Mouse (Mus musculus) urinary bladder, postnatal 10 days (tissue): Measurements from ENCODE around the gene Ror1.
A peak's percentile ranks its signal among the peaks of the same experiment; 100 is the strongest.

ENCODE experiments used
- DNase-seq: peaks from one replicate; pipeline ENCODE4 v3.0.0; 2022; ENCODE audit warnings: low spot score

Ror1 gene

GRCm38 (mm10) chr4:100390436-100390835 is 294.8 kb downstream of the Ror1 start:
- DNase-seq = no peak

GRCm38 (mm10) chr4:100391021-100391420 is 295.4 kb downstream of the Ror1 start:
- no peak for DNase-seq

GRCm38 (mm10) chr4:100393374-100394061 is 297.9 kb downstream of the Ror1 start:
- no peak for DNase-seq

GRCm38 (mm10) chr4:100395407-100395806 is 299.8 kb downstream of the Ror1 start:
- no peak for DNase-seq

- no peak for DNase-seq
These were observed 302.5 kb downstream of the Ror1 start for GRCm38 (mm10) chr4:100398079-100398478.

GRCm38 (mm10) chr4:100401078-100401477 is 305.5 kb downstream of the Ror1 start:
- no peak for DNase-seq

- no peak for DNase-seq
These were observed 306.2 kb downstream of the Ror1 start for GRCm38 (mm10) chr4:100401581-100402470.

GRCm38 (mm10) chr4:100407261-100407874 is 311.8 kb downstream of the Ror1 start:
- DNase-seq = peak; percentile 36

- no peak for DNase-seq
These were observed 313.9 kb downstream of the Ror1 start for GRCm38 (mm10) chr4:100409521-100409920.

GRCm38 (mm10) chr4:100411841-100412539 is 316.4 kb downstream of the Ror1 start:
- DNase-seq = no peak

- no peak for DNase-seq
These were observed 327.2 kb downstream of the Ror1 start for GRCm38 (mm10) chr4:100422756-100423155.

GRCm38 (mm10) chr4:100426101-100426500 is 330.5 kb downstream of the Ror1 start:
- no peak for DNase-seq

GRCm38 (mm10) chr4:100429371-100429900 is 333.8 kb downstream of the Ror1 start:
- DNase-seq = no peak

- no peak for DNase-seq
These were observed 339.9 kb downstream of the Ror1 start for GRCm38 (mm10) chr4:100435281-100436168.

GRCm38 (mm10) chr4:100436169-100436547 is 340.6 kb downstream of the Ror1 start:
- no peak for DNase-seq

GRCm38 (mm10) chr4:100446897-100447296 is 351.3 kb downstream of the Ror1 start:
- DNase-seq = no peak

- no peak for DNase-seq
These were observed 367.0 kb downstream of the Ror1 start for GRCm38 (mm10) chr4:100462493-100463120.

GRCm38 (mm10) chr4:100478592-100479321 is 383.2 kb downstream of the Ror1 start, which contains the start of gene Ube2u:
TSS of gene Ube2u (plus strand) at chr4:100478849.
- DNase-seq = no peak

- no peak for DNase-seq
These were observed 392.9 kb downstream of the Ror1 start for GRCm38 (mm10) chr4:100488447-100488846.
